Mouse (Mus musculus) testis, adult 2 months (tissue): ENCODE measurements around the gene Rtf2. TPM values are rescaled to one million over a fixed set of nuclear protein-coding genes. Genes with fewer than 3 reads are reported as not detected.

ENCODE experiments used
- H3K27ac ChIP-seq: fragments of 200-500 bp; 2 replicates; pipeline ENCODE4 v1.5.1; 2012; ENCODE audit warnings: low read depth, low read length; ENCODE audit not compliant: control insufficient read depth, insufficient read depth
- H3K27me3 ChIP-seq: fragments of 200-500 bp; 2 replicates; pipeline ENCODE4 v1.6.1; 2012; ENCODE audit warnings: mild to moderate bottlenecking, low read length, moderate library complexity; ENCODE audit not compliant: control insufficient read depth, insufficient read depth
- H3K36me3 ChIP-seq: fragments of 200-500 bp; 2 replicates; pipeline ENCODE4 v1.6.1; 2012; ENCODE audit warnings: mild to moderate bottlenecking, low read length; ENCODE audit not compliant: control insufficient read depth, insufficient read depth
- H3K4me1 ChIP-seq: fragments of 200-500 bp; 2 replicates; pipeline ENCODE4 v1.6.1; 2012; ENCODE audit warnings: low read length; ENCODE audit not compliant: control insufficient read depth, insufficient read depth
- H3K4me3 ChIP-seq: fragments of 200-500 bp; 2 replicates; pipeline ENCODE4 v1.5.1; 2012; ENCODE audit warnings: low read depth, mild to moderate bottlenecking, low read length, moderate library complexity, mixed read lengths; ENCODE audit not compliant: control insufficient read depth
- CTCF ChIP-seq: fragments of 200-500 bp; IDR thresholded peaks from 2 replicates; pipeline ENCODE4 v1.5.1; 2012; ENCODE audit warnings: low read depth, mild to moderate bottlenecking, inconsistent platforms, low read length, moderate library complexity; ENCODE audit not compliant: control insufficient read depth, insufficient read depth, insufficient replicate concordance
- POLR2A ChIP-seq: fragments of 200-500 bp; IDR thresholded peaks from 2 replicates; pipeline ENCODE4 v1.6.1; 2012; ENCODE audit warnings: low read depth, mild to moderate bottlenecking, inconsistent platforms, low read length, moderate library complexity; ENCODE audit not compliant: control insufficient read depth
- polyA plus RNA-seq: library from polyadenylated mRNA; depleted of rRNA; stranded (reverse); fragments of >200 nt; gene quantifications from 2 replicates; pipeline ENCODE4 v1.2.3, GENCODE M21; 2012

Rtf2 gene
- polyA plus RNA-seq, 1 experiment, result 21.9 TPM

DNA sequence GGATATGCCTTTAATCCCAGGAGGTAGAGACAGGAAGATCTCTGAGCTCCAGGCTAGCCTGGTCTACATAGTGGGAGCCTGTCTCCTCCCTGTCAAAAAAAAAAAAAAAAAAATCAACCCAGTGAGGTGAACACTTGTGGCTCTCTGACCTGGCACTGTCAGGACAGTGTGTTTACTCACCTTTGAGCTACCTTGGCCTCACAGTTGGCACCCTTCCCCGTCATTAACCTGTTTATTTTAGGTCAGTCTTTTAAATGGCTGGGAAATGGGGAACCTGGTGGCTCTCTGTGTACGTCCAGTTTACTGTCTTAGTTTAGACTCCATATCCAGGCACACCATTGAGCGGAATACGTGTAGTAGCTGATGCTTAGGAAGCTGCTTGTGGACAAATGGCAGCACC lies 11.7 kb downstream of the Rtf2 start:
- H3K4me1 ChIP-seq, result no peaks in the 10 kb centered on the region
- H3K27ac ChIP-seq, result no peak overlapping the region
- TF ChIP-seq CTCF (no peak), POLR2A (no peak)
- H3K36me3 ChIP-seq, result peaks cover 7% of the 10 kb centered on the region
- no peak overlapping the region for H3K4me3 ChIP-seq
- H3K27me3 ChIP-seq, result no peaks in the 10 kb centered on the region

DNA sequence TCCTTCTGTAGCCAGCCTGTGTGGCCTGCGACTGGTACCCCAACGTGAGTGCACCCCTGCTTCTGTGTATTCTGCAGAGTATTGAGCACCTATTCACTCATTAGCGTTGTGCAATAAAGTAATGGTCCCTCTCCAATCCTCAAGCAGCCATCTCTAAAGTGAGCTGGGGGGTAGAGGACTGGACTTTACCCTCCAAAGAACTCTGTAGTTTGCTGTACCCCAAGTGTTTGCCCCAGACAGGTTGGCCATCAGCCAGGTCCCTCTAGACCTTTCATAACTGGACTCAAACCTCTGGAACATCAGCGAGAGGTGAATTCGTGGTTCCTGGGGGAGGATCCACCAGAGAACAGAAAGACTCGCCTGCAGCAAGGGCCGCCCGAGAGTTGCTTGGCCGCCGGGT lies 12.1 kb downstream of the Rtf2 start:
- Histone ChIP-seq H3K4me3 (no peak overlapping the region), H3K27me3 (no peaks in the 10 kb centered on the region), H3K36me3 (peaks cover 5% of the 10 kb centered on the region), H3K27ac (no peak overlapping the region), H3K4me1 (no peaks in the 10 kb centered on the region)
- TF ChIP-seq POLR2A (no peak), CTCF (no peak)

DNA sequence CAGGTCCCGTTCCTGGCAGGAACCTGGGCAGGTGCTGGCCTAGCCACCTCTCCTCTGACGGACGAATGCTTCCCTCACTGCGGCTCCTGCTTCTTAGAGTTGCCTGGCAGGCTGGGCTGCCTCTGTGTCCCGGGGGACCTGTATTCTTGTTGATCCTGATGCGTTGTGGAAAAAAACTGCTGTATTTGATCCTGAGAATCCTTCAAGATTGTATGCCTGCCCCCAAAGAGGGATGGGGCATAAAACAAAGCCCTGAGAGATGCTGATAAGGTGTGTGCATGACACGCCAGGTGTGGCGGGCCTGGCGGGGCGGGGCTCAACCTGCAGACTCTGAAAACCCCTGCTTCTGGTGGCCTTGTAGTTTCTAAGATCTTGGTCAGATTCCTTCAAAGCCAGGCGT lies 18.1 kb downstream of the Rtf2 start, which contains the start of gene Gcnt7:
Gene Gcnt7, minus strand, starts transcription at position 101 of the 400 bp plus-strand sequence.
- TF ChIP-seq CTCF (no peak), POLR2A (no peak)
- Histone ChIP-seq H3K27me3 (no peaks in the 10 kb centered on the region), H3K27ac (no peak within 1 kb of the TSS), H3K4me1 (no peaks in the 10 kb centered on the region), H3K36me3 (no peaks in the 10 kb centered on the region), H3K4me3 (no peak within 1 kb of the TSS)

DNA sequence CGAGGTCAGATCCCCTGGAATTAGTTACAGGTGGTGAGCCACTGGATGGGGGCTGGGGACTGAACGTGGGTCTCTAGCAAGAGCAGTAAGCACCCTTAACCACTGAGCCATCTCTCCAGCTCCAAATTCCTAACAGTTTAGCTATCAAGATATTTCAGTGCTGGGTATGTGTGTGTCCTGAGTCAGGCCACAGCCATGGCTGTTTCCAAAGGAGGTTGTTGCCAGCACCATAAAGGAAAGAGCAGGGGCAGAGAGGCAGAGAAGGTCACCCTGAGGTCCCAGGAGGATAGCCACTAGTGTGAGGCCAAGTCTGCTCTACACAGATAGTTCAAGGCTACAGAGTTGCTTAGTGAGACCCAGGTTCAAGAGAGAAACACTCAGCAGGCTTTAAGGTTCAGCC lies 20.3 kb downstream of the Rtf2 start:
- Histone ChIP-seq H3K4me3 (no peak overlapping the region), H3K36me3 (no peaks in the 10 kb centered on the region), H3K4me1 (no peaks in the 10 kb centered on the region), H3K27ac (no peak overlapping the region), H3K27me3 (no peaks in the 10 kb centered on the region)
- no peak for TF ChIP-seq POLR2A
- no peak for TF ChIP-seq CTCF

DNA sequence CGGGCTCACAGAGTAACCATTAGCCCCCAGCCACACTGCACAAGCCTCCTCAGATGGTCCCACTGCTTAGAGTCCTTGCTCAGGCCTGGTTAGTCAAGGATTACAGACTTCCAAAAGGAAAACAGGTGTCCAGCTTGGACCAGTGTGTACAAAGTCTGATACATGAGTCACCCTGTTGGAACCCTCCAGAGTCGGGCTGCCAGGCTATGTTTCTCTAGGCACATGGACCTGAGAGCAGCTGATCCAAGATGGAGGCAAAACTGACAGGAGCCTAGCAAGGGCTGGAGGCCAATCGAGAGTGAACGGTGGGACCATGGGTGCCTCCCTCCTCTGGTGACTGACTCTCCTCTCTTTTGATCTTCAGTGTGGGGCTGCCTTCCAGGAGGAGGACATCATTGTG lies 22.5 kb downstream of the Rtf2 start:
- Histone ChIP-seq H3K36me3 (no peaks in the 10 kb centered on the region), H3K4me3 (no peak overlapping the region)
- TF ChIP-seq POLR2A (no peak), CTCF (no peak)

DNA sequence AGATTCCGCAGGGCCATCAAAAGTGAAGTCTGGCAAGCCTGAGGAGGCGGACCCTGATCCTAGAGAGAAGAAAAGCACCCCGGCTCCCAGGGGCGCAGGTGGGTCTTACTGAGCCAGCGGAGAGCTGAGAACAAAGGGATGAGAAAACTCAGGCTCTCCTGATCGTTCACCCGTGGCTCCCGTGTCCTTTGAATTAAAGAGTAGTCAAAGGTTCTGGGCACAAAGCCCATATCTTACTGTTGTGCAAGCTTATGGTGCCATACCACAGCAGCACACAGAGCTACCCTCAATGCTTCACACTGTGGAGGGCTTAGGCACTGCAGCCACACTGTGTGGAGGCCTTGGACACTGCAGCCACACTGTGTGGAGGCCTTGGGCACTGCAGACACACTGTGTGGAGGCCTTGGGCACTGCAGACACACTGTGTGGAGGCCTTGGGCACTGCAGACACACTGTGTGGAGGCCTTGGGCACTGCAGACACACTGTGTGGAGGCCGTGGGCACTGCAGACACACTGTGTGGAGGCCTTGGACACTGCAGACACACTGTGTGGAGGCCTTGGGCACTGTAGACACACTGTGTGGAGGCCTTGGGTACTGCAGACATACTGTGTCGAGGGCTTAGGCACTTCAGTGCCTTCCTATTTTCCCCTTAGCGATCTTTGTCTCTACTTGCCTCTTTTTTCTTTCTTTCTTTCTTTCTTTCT lies 26.2 kb downstream of the Rtf2 start:
- Histone ChIP-seq H3K27me3 (no peaks in the 10 kb centered on the region), H3K36me3 (no peaks in the 10 kb centered on the region), H3K27ac (no peak overlapping the region), H3K4me1 (no peaks in the 10 kb centered on the region), H3K4me3 (no peak overlapping the region)
- TF ChIP-seq POLR2A (no peak), CTCF (no peak)

More for the DNA sequence above, 22.5 kb downstream of the Rtf2 start:
- Histone ChIP-seq H3K4me1 (no peaks in the 10 kb centered on the region), H3K27me3 (no peaks in the 10 kb centered on the region), H3K27ac (no peak overlapping the region)

DNA sequence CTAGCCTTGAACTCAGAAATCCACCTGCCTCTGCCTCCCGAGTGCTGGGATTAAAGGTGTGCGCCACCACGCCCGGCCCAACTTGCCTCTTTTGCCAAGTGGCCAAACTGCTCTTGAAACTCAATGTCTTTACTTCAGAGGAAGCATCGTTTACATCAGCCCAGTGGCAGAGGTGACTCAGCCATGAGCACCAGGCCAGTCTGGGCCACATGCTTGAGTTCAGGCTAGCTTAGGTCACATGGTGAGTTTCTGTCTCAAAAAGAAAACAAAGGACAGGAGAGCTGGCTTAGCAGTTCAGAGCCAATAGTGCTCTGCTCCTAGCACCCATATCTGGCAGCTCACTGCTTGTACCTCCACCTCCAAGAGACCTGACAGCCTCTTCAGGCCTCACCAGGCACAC lies 26.9 kb downstream of the Rtf2 start:
- no peaks in the 10 kb centered on the region for H3K36me3 ChIP-seq
- TF ChIP-seq POLR2A, result no peak
- TF ChIP-seq CTCF, result no peak
- no peaks in the 10 kb centered on the region for H3K27me3 ChIP-seq
- H3K4me3 ChIP-seq, result peak overlapping the region; percentile 25
- no peak overlapping the region for H3K27ac ChIP-seq
- H3K4me1 ChIP-seq, result no peaks in the 10 kb centered on the region

DNA sequence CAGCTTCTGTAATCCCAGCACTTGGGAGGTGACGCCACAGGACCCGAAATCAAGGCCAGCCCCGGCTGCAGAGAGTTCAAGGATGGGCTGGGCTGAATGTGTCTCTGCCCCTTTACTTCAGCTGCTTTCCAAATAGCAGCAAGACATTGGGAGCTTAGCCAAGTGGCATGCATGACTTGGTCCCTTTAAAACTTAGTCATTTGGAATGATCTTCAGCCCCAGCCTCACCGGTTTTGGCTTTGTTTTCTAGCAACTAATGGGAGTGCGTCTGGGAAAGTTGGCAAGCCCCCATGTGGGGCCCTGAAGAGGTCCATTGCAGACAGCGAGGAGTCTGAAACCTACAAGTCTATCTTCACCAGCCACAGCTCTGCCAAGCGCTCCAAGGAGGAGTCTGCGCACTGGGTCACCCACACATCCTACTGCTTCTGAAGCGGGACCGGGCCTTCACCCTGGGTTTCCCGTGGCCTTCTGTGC lies 28.0 kb downstream of the Rtf2 start:
- H3K27me3 ChIP-seq, result no peaks in the 10 kb centered on the region
- peak overlapping the region; percentile 78; the same call in 1 of the 2 replicates for H3K27ac ChIP-seq
- H3K4me1 ChIP-seq, result no peaks in the 10 kb centered on the region
- TF ChIP-seq POLR2A (no peak), CTCF (no peak)
- H3K36me3 ChIP-seq, result no peaks in the 10 kb centered on the region
- H3K4me3 ChIP-seq, result peak overlapping the region; percentile 72
